Comparison of ENCODE assay signal across 16 mouse cellular contexts in the genomic region with DNA sequence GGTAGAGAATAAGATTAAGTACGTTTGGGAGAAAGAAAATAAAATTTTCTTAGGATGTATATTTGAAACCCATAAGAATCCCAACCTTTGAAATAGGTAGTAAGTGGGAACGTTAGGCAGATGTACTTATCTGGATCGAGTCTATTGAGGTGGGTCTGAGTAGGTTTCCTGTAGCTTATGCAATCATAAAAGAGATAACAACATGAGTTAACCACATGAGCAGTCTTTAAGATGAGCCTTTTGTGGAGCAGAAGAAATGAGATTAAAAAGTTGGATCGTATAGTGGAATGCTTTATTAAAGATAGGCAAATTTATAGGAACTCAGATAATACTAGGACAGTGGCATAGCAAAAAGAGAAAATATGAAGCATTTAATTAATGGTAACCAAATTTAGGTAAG.
"Had no signal": no experiment of that assay in that cellular context is flagged by ENCODE, and none has a peak within 500 bp of the region (broad histone marks: within the 10 kb centered on the region; RNA-seq: fewer than 3 reads in every experiment).

No protein-coding gene starts in this region.

- H3K27ac ChIP-seq: neural tube, embryonic 13.5 days; neural tube, embryonic 15.5 days; stomach, embryonic 15.5 days; stomach, postnatal 0 days had no signal

- H3K4me1 ChIP-seq: neural tube, embryonic 13.5 days; neural tube, embryonic 15.5 days; stomach, embryonic 15.5 days had no signal

- H3K4me3 ChIP-seq: neural tube, embryonic 13.5 days; neural tube, embryonic 15.5 days; stomach, embryonic 15.5 days had no signal

- H3K9ac ChIP-seq: neural tube, embryonic 13.5 days; neural tube, embryonic 15.5 days; stomach, embryonic 15.5 days had no signal

- H3K36me3 ChIP-seq: neural tube, embryonic 13.5 days; neural tube, embryonic 15.5 days; stomach, embryonic 15.5 days had no signal

- H3K27me3 ChIP-seq: neural tube, embryonic 13.5 days; neural tube, embryonic 15.5 days; stomach, embryonic 15.5 days had no signal

- H3K9me3 ChIP-seq: neural tube, embryonic 13.5 days; neural tube, embryonic 15.5 days; stomach, embryonic 15.5 days had no signal

- DNase-seq: retina, postnatal 1 day; right cerebral cortex, adult 18-20 months; right cerebral cortex, postnatal 14 days; right cerebral cortex, postnatal 25 days; right cerebral cortex, postnatal 4 days; spleen, adult 18-20 months; thymus, adult 18-20 months; thymus, adult 2 months; thymus, postnatal 14 days; thymus, postnatal 25 days; thymus, postnatal 36 days; thymus, postnatal 4 days had no signal
